Mouse (Mus musculus) erythroid progenitor cell, adult 5-6 weeks (primary cell): ENCODE measurements around the gene Oma1. TPM values are rescaled to one million over a fixed set of nuclear protein-coding genes. Genes with fewer than 3 reads are reported as not detected.

Experiments used
- total RNA-seq, 2 experiments: library from RNA; stranded (forward) in 1 of 2; stranded (reverse) in 1 of 2; fragments of 150-400 nt in 1 of 2; fragments of 186-747, 209-891 nt in 1 of 2; gene quantifications; 2 replicates each; pipeline versions ENCODE4 v1.2.3 to v1.2.4; 2015 to 2017; ENCODE audit warnings: low replicate concordance in 2 of 2

The Oma1 gene
- total RNA-seq, 2 experiments from 2014 or later, result 2.5 to 9.6 TPM

Other genes starting within 250 kb of the Oma1 start
- gene Mier1, start 199.4 kb upstream of the Oma1 start, total RNA-seq (2015; ENCODE audit: low replicate concordance), result 134 and 164 TPM in 2 replicates
- 151 and 175 TPM in 2 replicates for gene Mier1, start 199.4 kb upstream of the Oma1 start, total RNA-seq (2017; ENCODE audit: low replicate concordance)
- 0.72 and 1.7 TPM in 2 replicates for gene Wdr78, start 199.3 kb upstream of the Oma1 start, total RNA-seq (2015; ENCODE audit: low replicate concordance)
- 1.6 and 4.2 TPM in 2 replicates for gene Wdr78, start 199.3 kb upstream of the Oma1 start, total RNA-seq (2017; ENCODE audit: low replicate concordance)
- 21.6 and 37.3 TPM in 2 replicates for gene Slc35d1, start 98.6 kb upstream of the Oma1 start, total RNA-seq (2015; ENCODE audit: low replicate concordance)
- gene Slc35d1, start 98.6 kb upstream of the Oma1 start, total RNA-seq (2017; ENCODE audit: low replicate concordance), result 5.9 and 8.7 TPM in 2 replicates
- not detected in 2 replicates for gene 4921539E11Rik, start 22.9 kb upstream of the Oma1 start, total RNA-seq (2015; ENCODE audit: low replicate concordance)
- gene 4921539E11Rik, start 22.9 kb upstream of the Oma1 start, total RNA-seq (2017; ENCODE audit: low replicate concordance), result not detected in 2 replicates